Mouse (Mus musculus): ENCODE data around the gene Uba3.

DNA sequence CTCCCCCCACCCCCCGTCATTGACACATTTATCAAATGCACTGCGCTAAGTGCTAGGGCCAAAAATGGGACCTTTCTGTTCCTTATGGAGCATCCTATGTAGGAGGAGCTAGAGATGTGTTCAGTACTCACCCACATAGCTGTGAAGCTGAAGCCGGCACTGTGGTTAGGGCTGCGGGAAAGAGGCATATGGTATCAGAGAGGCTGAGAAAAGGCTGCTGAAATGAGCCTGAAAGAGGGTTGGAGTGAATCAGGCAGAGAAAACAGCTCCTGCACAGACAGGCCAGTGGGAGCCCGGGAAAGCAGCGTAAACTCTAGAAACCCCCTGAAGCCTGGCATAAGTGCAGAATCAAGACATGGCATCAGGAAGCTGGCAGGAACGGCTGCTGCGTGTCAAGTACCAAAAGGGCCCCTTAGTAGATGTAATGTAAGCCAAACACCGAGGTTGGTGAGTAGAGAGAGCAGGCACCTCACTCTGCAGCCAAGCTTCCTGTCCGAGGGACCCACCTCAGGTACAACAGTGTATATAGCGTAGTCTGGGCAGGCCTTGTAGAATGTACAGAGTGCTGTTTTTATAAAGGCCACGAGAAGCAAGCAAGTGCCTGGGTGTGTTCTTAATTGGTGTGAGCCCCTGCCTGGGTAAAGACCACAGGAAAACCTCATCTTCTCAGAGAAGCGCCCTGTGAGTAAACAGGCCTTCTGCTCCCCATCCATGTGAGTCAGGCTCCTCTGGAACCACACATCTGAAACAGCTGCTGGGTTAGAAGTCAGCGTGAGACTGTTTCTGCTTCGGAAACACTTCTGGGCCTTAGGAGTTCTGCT, 16.0 kb upstream of the Uba3 start:
- TF ChIP-seq CTCF (conservative IDR thresholded peaks at IDR 0.05; ENCODE audit: low read length) (no peak), POU5F1 (IDR thresholded peaks at IDR 0.05; ENCODE audit: borderline replicate concordance, low read length) (no peak), NANOG (IDR thresholded peaks at IDR 0.05; ENCODE audit: borderline replicate concordance, low read length) (no peak)

All from E14TG2a.4 (cell line).